Mouse (Mus musculus): ENCODE results near the gene Cnnm3.

DNA sequence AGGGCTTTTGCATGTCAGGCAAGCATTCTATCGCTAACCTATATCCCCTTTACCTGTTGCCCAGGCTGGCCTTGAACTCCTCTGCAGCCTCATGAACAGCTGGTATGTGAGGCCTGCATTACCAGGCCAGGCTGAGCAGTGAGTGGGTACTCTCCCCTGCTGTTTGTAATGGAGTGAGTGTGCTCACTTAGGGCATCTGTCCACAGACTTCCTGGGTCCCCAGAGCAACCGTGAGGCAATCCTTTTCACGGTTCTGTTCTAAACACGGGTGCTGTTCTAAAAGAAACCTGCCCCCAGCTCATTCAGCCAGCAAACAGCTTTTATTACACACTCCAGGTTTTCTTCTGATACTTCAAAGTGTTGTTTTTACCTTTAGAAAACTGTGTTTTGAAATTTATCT lies 27.1 kb downstream of the Cnnm3 start:
- TF ChIP-seq POLR2AphosphoS2 (IDR thresholded peaks at IDR 0.05; ENCODE audit: insufficient read length, low read depth) (no peak), MAX (IDR thresholded peaks at IDR 0.05; ENCODE audit: low read depth) (no peak)

All from myocyte (in vitro differentiated cells).